Mouse (Mus musculus) c-Kit-negative CD71-positive TER-119-positive erythroid progenitor cells, embryonic 14.5 days (primary cell): ENCODE data around the gene Gpm6b.

Source experiments
- DNase-seq: peaks from one replicate; pipeline ENCODE4 v3.0.0-alpha.2; 2013; ENCODE audit warnings: low read depth, low spot score

Gene Gpm6b

GRCm38 (mm10) chrX:166358955-166359354 lies 120.2 kb downstream of the Gpm6b start:
- no peak for DNase-seq

- no peak for DNase-seq
These were observed 121.3 kb downstream of the Gpm6b start for GRCm38 (mm10) chrX:166359927-166360440.

GRCm38 (mm10) chrX:166360455-166360854 lies 121.7 kb downstream of the Gpm6b start:
- no peak for DNase-seq

GRCm38 (mm10) chrX:166365458-166366213 lies 126.9 kb downstream of the Gpm6b start:
- no peak for DNase-seq

GRCm38 (mm10) chrX:166376681-166377328 lies 138.1 kb downstream of the Gpm6b start:
- DNase-seq = no peak

- no peak for DNase-seq
These were observed 139.9 kb downstream of the Gpm6b start for GRCm38 (mm10) chrX:166378652-166379051.

- DNase-seq = no peak
These were observed 144.9 kb downstream of the Gpm6b start for GRCm38 (mm10) chrX:166383606-166384005.

DNA sequence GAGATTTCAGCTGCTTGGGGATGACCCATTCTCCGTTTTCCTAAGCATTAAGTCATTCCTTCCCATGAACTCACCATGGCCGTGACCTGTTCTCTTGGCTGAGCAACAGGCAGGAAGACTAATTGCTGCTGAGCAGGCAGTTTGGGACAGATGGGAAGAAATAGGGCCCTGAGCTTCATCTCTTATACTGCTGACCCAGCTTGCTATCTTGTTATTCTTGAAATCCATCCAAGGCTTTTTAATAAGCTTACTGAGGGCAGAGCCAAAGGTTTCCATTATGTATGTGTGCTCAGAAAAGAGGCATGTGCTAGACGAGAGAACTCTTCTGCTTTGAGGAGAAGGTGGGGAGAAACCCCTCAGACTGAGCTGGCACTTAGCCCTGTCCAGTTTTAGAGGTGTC lies 146.2 kb downstream of the Gpm6b start:
- DNase-seq = no peak

DNA sequence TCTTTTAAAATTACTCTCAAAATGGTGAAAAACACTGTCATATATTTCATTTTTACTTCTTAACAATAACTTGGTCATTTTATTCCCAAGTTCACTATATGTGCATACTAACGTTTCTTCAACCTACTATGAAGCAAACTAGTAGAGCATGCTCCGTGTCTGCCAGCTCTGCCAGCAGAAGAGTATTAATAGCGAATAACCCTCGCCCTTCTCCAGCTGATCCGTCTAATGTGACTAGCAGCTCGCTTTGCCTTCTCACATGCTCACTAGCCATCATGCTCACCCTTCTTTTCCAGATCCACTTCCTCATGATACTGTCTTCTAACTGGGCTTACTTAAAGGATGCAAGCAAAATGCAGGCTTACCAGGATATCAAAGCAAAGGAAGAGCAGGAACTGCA lies 147.9 kb downstream of the Gpm6b start:
- DNase-seq = no peak

DNA sequence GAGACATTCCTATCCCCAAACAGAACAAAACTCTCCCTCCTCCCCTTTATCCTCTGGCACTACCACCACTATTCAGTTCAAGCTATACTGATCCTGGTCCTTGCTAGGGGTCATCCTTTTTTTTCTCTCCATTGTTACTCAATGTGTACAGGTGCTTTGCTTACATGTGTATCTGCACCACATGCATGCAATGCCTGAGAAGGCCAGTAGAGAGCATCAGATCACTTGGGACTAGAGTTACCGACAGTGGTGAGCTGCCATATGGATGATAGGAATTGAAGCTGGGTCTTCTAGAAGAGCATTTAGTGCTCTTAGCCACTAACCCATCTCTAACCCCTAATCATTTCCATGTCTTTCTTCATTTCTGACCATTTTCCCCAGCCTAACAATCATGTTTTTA lies 155.0 kb downstream of the Gpm6b start:
- no peak for DNase-seq

DNA sequence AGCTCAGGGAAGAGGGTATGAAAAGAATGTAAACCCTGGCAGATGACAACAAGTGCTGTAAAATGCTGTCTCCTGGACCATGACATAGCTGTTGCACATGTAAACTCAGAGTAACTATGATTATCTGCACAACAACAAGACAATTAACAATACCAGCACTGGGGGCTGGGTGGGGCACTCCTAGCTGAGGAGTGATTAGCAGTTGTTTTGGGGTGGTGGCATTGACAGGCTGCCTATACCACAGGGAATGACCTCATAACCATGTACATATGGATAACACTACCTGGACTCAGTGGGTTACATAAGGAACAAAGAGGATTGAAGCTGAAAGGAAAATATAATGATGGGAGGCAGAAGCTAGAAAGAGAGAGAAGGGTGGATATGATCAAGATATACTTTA lies 169.2 kb downstream of the Gpm6b start:
- no peak for DNase-seq

DNA sequence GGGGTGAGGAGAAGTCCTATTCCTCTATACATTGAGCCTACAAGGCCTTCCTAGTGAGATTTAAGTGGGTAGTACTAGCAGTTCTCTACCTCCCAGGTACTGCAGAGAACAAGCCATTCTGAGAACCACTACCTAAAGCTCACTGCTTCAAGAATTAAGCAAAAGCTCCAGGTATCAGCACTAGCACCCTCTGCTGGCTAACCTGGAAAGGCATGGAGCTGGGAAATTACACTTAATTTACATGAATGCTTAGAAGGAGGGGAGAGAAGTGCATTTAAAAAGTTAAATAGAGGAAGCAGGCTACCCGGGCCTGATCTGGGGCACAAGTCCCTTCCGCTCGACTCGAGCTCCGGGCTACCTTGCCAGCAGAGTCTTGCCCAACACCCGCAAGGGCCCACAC lies 177.5 kb downstream of the Gpm6b start:
- no peak for DNase-seq

DNA sequence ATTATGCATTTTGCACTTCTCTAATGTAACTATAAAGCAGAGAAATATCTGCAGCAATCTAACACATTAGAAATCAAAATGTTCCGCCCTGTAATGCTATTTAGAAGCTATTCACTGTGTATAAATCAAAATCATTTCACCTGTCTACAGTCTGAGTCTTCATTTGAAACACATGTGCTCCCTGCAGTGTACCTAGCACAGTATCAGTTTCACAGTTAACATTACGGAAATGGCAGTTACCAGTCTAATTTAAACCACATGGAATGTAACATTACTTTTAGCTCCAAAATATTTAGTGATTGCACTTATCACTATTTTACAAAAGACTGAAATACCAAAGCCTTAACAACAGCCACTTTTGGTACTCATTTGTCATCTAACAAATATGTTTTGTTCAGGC lies 196.1 kb downstream of the Gpm6b start:
- DNase-seq = no peak
